Mouse (Mus musculus) lung, adult 2 months (tissue): ENCODE data around the gene Pitx1.

ENCODE experiments used
- CTCF ChIP-seq: fragments of 200-500 bp; IDR thresholded peaks from 2 replicates; pipeline ENCODE4 v1.5.1; 2011; ENCODE audit warnings: mild to moderate bottlenecking, low read length, control low read depth; ENCODE audit not compliant: insufficient read depth
- POLR2A ChIP-seq: fragments of 200-500 bp; IDR thresholded peaks from 2 replicates; pipeline ENCODE4 v1.6.1; 2011; ENCODE audit warnings: low read depth, mild to moderate bottlenecking, control low read depth, low read length, borderline replicate concordance; ENCODE audit errors: extremely low read depth

- TF ChIP-seq POLR2A (no peak), CTCF (no peak)
Measured at GRCm38 (mm10) chr13:55813490-55814016, 22.4 kb downstream of the Pitx1 start.
